Mouse (Mus musculus) E14TG2a.4 (cell line): ENCODE measurements around the gene Rock2.

Experiments used
- CTCF ChIP-seq: conservative IDR thresholded peaks from 2 replicates; pipeline ENCODE4 v1.5.1; 2014; ENCODE audit warnings: low read length
- POU5F1 ChIP-seq: IDR thresholded peaks from 2 replicates; pipeline ENCODE4 v1.6.1; 2014; ENCODE audit warnings: low read length, borderline replicate concordance

GRCm38 (mm10) chr12:16877141-16877540 lies 17.6 kb upstream of the Rock2 start:
- TF ChIP-seq CTCF (no peak), POU5F1 (no peak)
